Mouse (Mus musculus) limb, embryonic 12.5 days (tissue): ENCODE measurements around the gene Mecom. TPM values are rescaled to one million over a fixed set of nuclear protein-coding genes. Genes with fewer than 3 reads are reported as not detected.

ENCODE experiments used
- ATAC-seq: fragments of 200-750 bp; cut with Nextera tagmentation; 2 replicates; pipeline ENCODE4 v1.8.0; 2017; ENCODE audit warnings: low read depth, moderate TSS enrichment; ENCODE audit not compliant: insufficient number of reproducible peaks, insufficient read depth, low FRiP score, low TSS enrichment
- H3K27ac ChIP-seq: fragments of 300-500 bp; sonication (generic); 2 replicates; pipeline ENCODE4 v1.5.1; 2016; ENCODE audit warnings: mild to moderate bottlenecking, moderate library complexity
- H3K27me3 ChIP-seq: fragments of 300-500 bp; sonication (generic); 2 replicates; pipeline ENCODE4 v1.6.1; 2016; ENCODE audit warnings: mild to moderate bottlenecking, moderate library complexity
- H3K36me3 ChIP-seq: fragments of 300-500 bp; sonication (generic); 2 replicates; pipeline ENCODE4 v1.6.1; 2016; ENCODE audit warnings: mild to moderate bottlenecking, moderate library complexity
- H3K4me1 ChIP-seq: fragments of 300-500 bp; sonication (generic); replicated peaks from 2 replicates; pipeline ENCODE4 v1.6.1; 2016
- H3K4me2 ChIP-seq: fragments of 300-500 bp; sonication (generic); 2 replicates; pipeline ENCODE4 v1.6.1; 2016; ENCODE audit warnings: mild to moderate bottlenecking, moderate library complexity
- H3K4me3 ChIP-seq: fragments of 300-500 bp; sonication (generic); replicated peaks from 2 replicates; pipeline ENCODE4 v1.5.1; 2016; ENCODE audit warnings: mild to moderate bottlenecking
- H3K9ac ChIP-seq: fragments of 300-500 bp; sonication (generic); replicated peaks from 2 replicates; pipeline ENCODE4 v1.6.1; 2016; ENCODE audit warnings: mild to moderate bottlenecking, moderate library complexity
- H3K9me3 ChIP-seq: fragments of 300-500 bp; sonication (generic); 2 replicates; pipeline ENCODE4 v1.6.1; 2016; ENCODE audit warnings: mild to moderate bottlenecking, moderate library complexity
- WGBS: fragments of 180-500 bp; shearing (Covaris S2); methylation state at CpG from one replicate; pipeline ENCODE4 v1.1.7; 2016; 5-methylcytosine and 5-hydroxymethylcytosine counted together
- polyA plus RNA-seq: library from polyadenylated mRNA; unstranded; fragments of >200 nt; fragmentation: Nextera tagmentation; extraction: Ambion mirVana; gene quantifications from 2 replicates; pipeline ENCODE4 v1.2.1, GENCODE M21; 2016

Gene Mecom
- polyA plus RNA-seq, 1 experiment from 2014 or later: 187 TPM

DNA sequence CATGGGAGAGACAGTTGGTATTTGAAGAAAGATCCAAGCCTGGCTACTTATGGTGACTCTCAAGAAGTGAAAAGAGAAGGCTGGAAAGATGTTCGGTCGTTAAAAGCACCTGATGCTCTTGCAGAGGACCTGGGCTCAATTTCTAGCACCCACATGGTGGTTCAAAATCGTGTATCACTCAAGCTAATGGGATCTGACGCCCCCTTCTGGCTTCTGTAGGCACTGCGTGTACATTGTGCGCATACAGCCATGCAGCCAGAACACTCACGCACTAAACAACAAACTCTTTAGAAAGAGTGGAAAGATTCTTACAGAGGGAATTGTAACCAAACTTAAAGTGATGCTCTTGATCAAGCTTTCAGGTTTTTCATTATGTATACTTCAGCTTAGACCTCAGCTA, 550.7 kb downstream of the Mecom start:
- Histone ChIP-seq H3K36me3 (peaks cover 70% of the 10 kb centered on the region), H3K9ac (no peak overlapping the region), H3K27ac (no peak overlapping the region), H3K4me3 (no peak overlapping the region), H3K4me2 (no peak overlapping the region), H3K4me1 (peaks cover 20% of the 10 kb centered on the region), H3K9me3 (no peaks in the 10 kb centered on the region), H3K27me3 (no peaks in the 10 kb centered on the region)
- WGBS: 86% methylated on average over 7 of the region's 7 CpGs
- no peak for ATAC-seq

DNA sequence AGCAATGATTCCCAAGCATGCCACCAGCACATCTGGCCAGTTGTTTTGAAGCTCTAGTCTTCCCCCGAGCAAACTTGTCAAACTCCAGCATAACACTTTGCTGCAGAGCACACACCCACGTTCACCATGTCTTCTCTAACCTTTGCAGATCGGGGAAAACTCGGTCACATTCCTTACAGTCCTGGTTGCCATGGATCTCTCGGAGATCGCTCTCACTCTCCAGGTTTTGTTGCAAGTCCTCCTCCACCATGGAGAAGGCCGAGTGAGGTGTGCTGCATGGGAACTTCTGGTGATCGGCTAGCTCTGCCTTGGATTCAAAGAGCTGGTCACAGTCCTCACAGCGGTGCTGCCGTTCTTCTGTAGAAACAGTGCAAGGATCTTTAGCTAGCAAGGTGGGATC, 554.5 kb downstream of the Mecom start:
- no peak overlapping the region for H3K4me2 ChIP-seq
- peaks cover 80% of the 10 kb centered on the region for H3K36me3 ChIP-seq
- no peaks in the 10 kb centered on the region for H3K27me3 ChIP-seq
- 77% methylated on average over 10 of the region's 10 CpGs for WGBS
- H3K4me1 ChIP-seq: 0 out of 2 replicates have a peak, but pooled peaks cover 4% of the 10 kb centered on the region
- H3K9me3 ChIP-seq: no peaks in the 10 kb centered on the region
- ATAC-seq: no peak
- H3K9ac ChIP-seq: no peak overlapping the region
- no peak overlapping the region for H3K27ac ChIP-seq
- no peak overlapping the region for H3K4me3 ChIP-seq

DNA sequence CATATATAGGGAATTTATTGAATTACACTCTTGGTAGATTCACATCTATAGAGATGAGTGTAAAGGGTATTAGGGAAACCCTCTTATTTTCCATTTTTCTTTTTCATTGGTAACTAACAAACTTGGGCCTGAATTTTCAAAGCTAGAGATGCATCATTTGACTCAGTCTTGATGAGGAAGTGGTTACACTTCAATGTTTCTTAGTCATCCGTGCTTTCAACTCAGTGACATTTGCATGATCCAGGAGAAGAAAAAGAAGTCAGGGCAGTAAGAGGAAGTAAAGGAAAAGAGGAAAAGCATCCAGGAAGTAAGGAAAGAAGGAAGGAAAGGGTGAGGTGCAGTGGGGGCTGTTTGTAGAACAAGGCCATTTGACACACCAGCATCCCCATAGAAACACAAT, 556.3 kb downstream of the Mecom start:
- Histone ChIP-seq H3K27ac (no peak overlapping the region), H3K9me3 (no peaks in the 10 kb centered on the region), H3K9ac (no peak overlapping the region), H3K4me1 (0 out of 2 replicates have a peak, but pooled peaks cover 4% of the 10 kb centered on the region), H3K4me3 (no peak overlapping the region), H3K27me3 (no peaks in the 10 kb centered on the region), H3K36me3 (peaks cover 75% of the 10 kb centered on the region), H3K4me2 (no peak overlapping the region)
- ATAC-seq: no peak
- 79% methylated on average over 1 of the region's 1 CpGs for WGBS

DNA sequence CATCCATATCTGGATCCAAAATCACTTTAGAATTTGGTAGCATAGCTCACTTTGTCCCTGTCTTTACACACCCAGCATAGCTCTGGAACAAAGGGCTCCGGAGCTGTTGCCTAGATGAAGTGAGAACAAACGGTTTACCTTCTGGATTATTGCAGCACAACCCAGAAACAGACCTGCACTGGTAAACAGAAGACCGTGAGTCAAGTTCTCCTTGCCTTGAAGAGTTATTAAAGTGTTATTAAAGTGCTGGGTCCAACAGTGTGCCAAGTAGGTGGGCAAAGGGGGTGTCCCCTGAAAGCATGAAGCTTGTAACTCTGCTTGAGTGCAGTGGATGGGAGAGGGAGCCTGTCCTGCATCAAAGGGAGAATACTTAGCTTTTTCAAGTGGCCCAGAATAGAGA, 563.4 kb downstream of the Mecom start:
- H3K27me3 ChIP-seq: no peaks in the 10 kb centered on the region
- H3K27ac ChIP-seq: 0 out of 2 replicates have a peak overlapping the region, but pooled peaks have one; percentile 50
- H3K9ac ChIP-seq: no peak overlapping the region
- H3K4me1 ChIP-seq: no peaks in the 10 kb centered on the region
- no peak overlapping the region for H3K4me3 ChIP-seq
- no peaks in the 10 kb centered on the region for H3K9me3 ChIP-seq
- H3K4me2 ChIP-seq: no peak overlapping the region
- 62% methylated on average over 3 of the region's 3 CpGs for WGBS
- peaks cover 77% of the 10 kb centered on the region for H3K36me3 ChIP-seq
- no peak for ATAC-seq

DNA sequence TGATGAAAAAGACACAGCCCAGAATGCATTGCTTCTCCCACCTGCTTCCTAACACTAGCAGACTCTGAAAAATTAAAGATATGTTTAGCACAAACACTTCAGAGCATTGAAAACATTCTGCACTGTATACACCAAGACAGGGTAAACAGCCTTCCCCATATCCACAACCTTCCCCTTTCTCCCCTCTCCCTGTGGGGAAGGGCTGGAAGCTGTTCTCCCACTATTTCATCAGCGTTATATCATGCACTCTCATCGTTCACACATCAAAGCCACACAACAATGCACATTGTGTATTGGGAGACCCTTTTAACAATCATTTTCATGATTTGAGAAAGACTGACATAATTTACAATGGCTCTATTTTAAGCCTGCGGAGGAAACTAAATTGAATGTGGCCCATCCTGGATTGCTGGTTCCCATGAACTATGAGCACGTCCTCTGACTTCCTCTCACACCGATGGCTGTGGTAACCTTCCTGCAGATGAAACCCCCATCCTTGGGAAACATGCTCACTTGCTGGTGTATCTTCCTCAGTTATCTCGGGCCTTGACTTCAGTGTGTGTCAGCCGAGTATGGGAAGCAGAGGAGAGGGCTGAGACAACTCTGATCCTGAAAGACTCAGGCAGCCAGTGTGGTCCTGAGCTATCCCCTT, 566.4 kb downstream of the Mecom start:
- Histone ChIP-seq H3K27me3 (no peaks in the 10 kb centered on the region), H3K9ac (no peak overlapping the region), H3K4me3 (no peak overlapping the region), H3K4me1 (no peaks in the 10 kb centered on the region), H3K4me2 (no peak overlapping the region), H3K9me3 (no peaks in the 10 kb centered on the region), H3K27ac (no peak overlapping the region; the same call in 1 of the 2 replicates), H3K36me3 (peaks cover 83% of the 10 kb centered on the region)
- WGBS: 85% methylated on average over 7 of the region's 7 CpGs
- ATAC-seq: no peak

DNA sequence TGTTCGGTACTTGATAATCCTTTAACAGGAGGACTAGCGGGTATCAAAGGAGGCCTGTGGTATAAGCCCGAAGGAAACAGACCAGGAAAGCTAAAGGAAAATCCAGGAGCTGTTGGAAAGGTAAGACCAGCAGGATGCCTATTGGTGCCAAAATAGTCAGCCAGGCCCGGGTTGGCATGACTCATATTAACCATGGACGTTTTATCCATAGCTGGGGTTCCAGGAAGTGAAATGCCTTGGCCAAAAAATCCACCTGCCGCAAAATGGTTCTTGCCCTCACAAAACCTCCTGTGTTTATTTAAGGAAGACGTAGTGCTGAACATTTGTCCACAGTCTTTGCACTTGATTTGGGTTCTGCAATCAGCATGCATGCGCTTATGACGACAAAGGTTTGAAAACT, 567.3 kb downstream of the Mecom start:
- H3K9ac ChIP-seq: no peak overlapping the region
- no peak overlapping the region for H3K4me2 ChIP-seq
- H3K36me3 ChIP-seq: peaks cover 77% of the 10 kb centered on the region
- H3K27me3 ChIP-seq: no peaks in the 10 kb centered on the region
- WGBS: 92% methylated on average over 9 of the region's 9 CpGs
- no peaks in the 10 kb centered on the region for H3K4me1 ChIP-seq
- no peak overlapping the region for H3K27ac ChIP-seq
- no peaks in the 10 kb centered on the region for H3K9me3 ChIP-seq
- no peak overlapping the region for H3K4me3 ChIP-seq
- ATAC-seq: no peak

DNA sequence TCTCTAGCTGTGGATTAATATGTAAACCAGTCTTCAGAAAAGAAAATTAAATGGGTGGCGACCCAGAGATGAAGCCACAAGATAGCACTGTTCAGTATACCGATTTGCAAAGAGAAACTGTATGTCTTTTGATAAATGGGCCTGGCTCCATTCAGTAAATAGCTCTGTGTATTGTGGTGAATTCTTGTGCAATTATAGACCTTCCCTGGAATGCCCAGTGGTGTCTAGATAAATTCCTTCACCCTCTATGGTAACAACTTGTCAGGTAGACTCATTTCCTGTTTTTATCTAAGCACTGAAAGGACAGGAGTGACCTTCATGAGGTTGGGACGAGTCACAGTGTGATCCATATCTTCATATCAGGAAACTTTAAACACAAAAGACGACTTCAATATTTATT, 571.2 kb downstream of the Mecom start:
- no peak for ATAC-seq
- peaks cover 81% of the 10 kb centered on the region for H3K36me3 ChIP-seq
- no peak overlapping the region for H3K9ac ChIP-seq

DNA sequence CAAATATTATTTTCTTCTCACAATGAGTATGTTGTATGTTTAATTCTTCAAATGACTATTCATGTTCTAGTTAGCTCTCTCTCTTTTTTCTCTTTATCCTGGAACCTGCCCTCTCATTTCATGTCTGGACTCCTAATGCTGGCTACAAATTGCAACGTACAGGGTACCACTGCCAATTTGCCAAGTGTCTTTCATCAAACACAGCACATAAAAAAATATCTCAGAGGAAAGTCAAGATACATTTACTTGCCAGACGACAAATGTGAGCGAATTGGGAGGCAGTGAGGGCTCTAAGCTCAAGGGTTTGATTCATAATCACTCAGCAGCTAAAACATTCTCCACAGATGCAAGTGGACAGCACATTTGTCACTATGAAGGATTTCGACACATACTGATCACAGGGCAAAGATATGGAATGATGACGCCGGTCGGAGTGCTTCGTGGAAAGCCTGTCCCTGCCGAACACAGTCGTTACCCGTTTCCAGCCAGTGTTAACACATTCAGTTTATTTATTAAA, 579.3 kb downstream of the Mecom start:
- Histone ChIP-seq H3K9me3 (no peaks in the 10 kb centered on the region), H3K27me3 (no peaks in the 10 kb centered on the region), H3K36me3 (peaks cover 76% of the 10 kb centered on the region), H3K4me3 (no peak overlapping the region), H3K9ac (no peak overlapping the region), H3K27ac (no peak overlapping the region), H3K4me1 (no peaks in the 10 kb centered on the region), H3K4me2 (no peak overlapping the region)
- no peak for ATAC-seq
- 79% methylated on average over 11 of the region's 11 CpGs for WGBS

More for the DNA sequence above, 571.2 kb downstream of the Mecom start:
- H3K27me3 ChIP-seq: no peaks in the 10 kb centered on the region
- WGBS: 81% methylated on average over 4 of the region's 4 CpGs
- H3K4me1 ChIP-seq: no peaks in the 10 kb centered on the region
- no peaks in the 10 kb centered on the region for H3K9me3 ChIP-seq
- no peak overlapping the region for H3K27ac ChIP-seq
- H3K4me2 ChIP-seq: no peak overlapping the region
- no peak overlapping the region for H3K4me3 ChIP-seq

DNA sequence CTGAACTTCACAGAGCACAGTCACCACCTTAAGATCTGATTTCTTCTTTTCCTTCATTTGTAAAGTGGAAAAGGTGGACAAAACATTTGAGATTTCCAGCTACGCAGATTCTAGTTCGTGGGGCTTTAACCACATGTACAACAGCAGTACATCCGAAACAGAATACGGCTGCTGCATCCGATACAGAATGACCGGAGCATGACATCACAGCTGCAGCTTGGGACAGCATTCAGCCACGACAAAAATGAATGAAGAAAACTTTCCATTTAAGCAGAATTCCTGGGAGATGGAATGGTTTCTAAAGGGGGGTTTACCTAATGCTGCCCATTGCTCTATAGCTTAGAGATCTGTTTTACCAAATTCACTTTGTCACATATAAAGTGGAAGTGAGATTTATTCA, 583.9 kb downstream of the Mecom start:
- Histone ChIP-seq H3K4me3 (no peak overlapping the region), H3K4me2 (no peak overlapping the region), H3K4me1 (no peaks in the 10 kb centered on the region), H3K9ac (no peak overlapping the region), H3K9me3 (no peaks in the 10 kb centered on the region), H3K36me3 (peaks cover 87% of the 10 kb centered on the region), H3K27ac (no peak overlapping the region), H3K27me3 (no peaks in the 10 kb centered on the region)
- WGBS: 85% methylated on average over 7 of the region's 7 CpGs
- no peak for ATAC-seq

DNA sequence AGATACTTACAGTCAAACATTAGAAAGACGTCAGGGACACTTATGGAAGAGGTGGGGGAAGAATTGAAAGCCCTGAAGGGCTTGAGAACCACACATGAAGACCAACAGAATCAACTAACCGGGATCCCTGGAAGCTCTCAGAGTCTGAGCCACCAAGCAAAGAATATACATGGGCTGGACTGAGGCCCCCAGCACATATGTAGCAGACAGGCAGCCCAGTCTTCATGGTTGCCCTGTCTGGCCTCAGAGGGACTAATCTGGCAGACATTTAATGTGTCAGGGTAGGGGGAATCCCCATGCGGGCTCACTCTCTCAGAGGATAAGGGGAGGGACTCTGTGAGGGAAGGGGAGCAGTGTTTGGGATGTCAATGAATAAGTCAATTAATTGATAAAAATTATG, 584.4 kb downstream of the Mecom start:
- no peaks in the 10 kb centered on the region for H3K27me3 ChIP-seq
- peaks cover 84% of the 10 kb centered on the region for H3K36me3 ChIP-seq
- H3K9me3 ChIP-seq: no peaks in the 10 kb centered on the region
- no peaks in the 10 kb centered on the region for H3K4me1 ChIP-seq
- H3K4me2 ChIP-seq: no peak overlapping the region
- no peak for ATAC-seq
- no peak overlapping the region for H3K4me3 ChIP-seq
- no peak overlapping the region for H3K27ac ChIP-seq
- 77% methylated on average over 3 of the region's 3 CpGs for WGBS
- no peak overlapping the region for H3K9ac ChIP-seq

DNA sequence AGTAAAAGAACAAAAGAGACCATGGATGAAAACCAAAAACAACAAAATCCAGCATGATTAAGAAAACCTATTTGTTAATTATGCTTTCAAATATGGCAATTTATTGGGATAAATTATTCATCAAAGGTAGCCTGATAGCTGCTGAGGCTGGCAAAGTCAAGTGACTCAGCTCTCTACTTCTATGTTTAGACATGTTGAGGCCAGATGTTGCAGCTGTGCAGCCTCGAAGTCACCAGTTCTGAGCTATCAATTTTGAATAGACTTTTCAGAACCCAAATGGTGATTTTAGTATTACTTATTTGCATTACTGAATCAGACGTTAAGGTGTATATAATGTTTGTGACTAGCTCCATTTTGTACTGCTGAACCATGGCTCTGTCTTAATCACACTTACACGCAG, 588.8 kb downstream of the Mecom start:
- Histone ChIP-seq H3K9ac (no peak overlapping the region), H3K27me3 (no peaks in the 10 kb centered on the region), H3K4me2 (no peak overlapping the region), H3K9me3 (no peaks in the 10 kb centered on the region), H3K4me3 (no peak overlapping the region), H3K27ac (no peak overlapping the region), H3K4me1 (no peaks in the 10 kb centered on the region), H3K36me3 (peaks cover 85% of the 10 kb centered on the region)
- no peak for ATAC-seq
- 78% methylated on average over 3 of the region's 3 CpGs for WGBS
